Mouse (Mus musculus) liver, adult 2 months (tissue): ENCODE data around the gene Wfdc1. TPM values are rescaled to one million over a fixed set of nuclear protein-coding genes. Genes with fewer than 3 reads are reported as not detected.

Source experiments
- DNase-seq: peaks from one replicate; pipeline ENCODE4 v3.0.0-alpha.2; 2011; ENCODE audit warnings: low read depth, low spot score; ENCODE audit errors: extremely low read depth
- H3K27ac ChIP-seq: fragments of 200-500 bp; replicated peaks from 2 replicates; pipeline ENCODE4 v1.5.1; 2012; ENCODE audit warnings: low read depth, mild to moderate bottlenecking, control low read depth, inconsistent platforms, low read length; ENCODE audit not compliant: insufficient read depth
- H3K27me3 ChIP-seq: fragments of 200-500 bp; 2 replicates; pipeline ENCODE4 v1.6.1; 2012; ENCODE audit warnings: mild to moderate bottlenecking, moderate library complexity, low read length, inconsistent platforms; ENCODE audit not compliant: control insufficient read depth, insufficient read depth
- H3K36me3 ChIP-seq: fragments of 200-500 bp; 2 replicates; pipeline ENCODE4 v1.6.1; 2012; ENCODE audit warnings: low read length, inconsistent platforms; ENCODE audit not compliant: control insufficient read depth, insufficient read depth
- H3K4me1 ChIP-seq: fragments of 200-500 bp; 2 replicates; pipeline ENCODE4 v1.6.1; 2011; ENCODE audit warnings: low read length; ENCODE audit not compliant: control insufficient read depth, insufficient read depth
- H3K4me3 ChIP-seq: fragments of 200-500 bp; 2 replicates; pipeline ENCODE4 v1.5.1; 2011; ENCODE audit warnings: low read depth, mild to moderate bottlenecking, control low read depth, low read length, moderate library complexity; ENCODE audit not compliant: insufficient read depth
- H3K79me2 ChIP-seq: fragments of 200-500 bp; 2 replicates; pipeline ENCODE4 v1.6.1; 2012; ENCODE audit warnings: inconsistent platforms, mild to moderate bottlenecking, low read length, moderate library complexity; ENCODE audit not compliant: control insufficient read depth, insufficient read depth
- H3K9ac ChIP-seq: fragments of 200-500 bp; 2 replicates; pipeline ENCODE4 v1.6.1; 2012; ENCODE audit warnings: low read depth, mild to moderate bottlenecking, control low read depth, inconsistent platforms, low read length
- CTCF ChIP-seq: fragments of 200-500 bp; IDR thresholded peaks from 2 replicates; pipeline ENCODE4 v1.5.1; 2011; ENCODE audit warnings: low read depth, low read length, control low read depth
- POLR2A ChIP-seq: fragments of 200-500 bp; IDR thresholded peaks from 2 replicates; pipeline ENCODE4 v1.6.1; 2011; ENCODE audit warnings: low read length, control low read depth; ENCODE audit not compliant: insufficient read depth; ENCODE audit errors: extremely low read depth
- WGBS: fragments of 180-500 bp; shearing (Covaris S2); methylation state at CpG from one replicate; pipeline ENCODE4 v1.1.7; 2018; 5-methylcytosine and 5-hydroxymethylcytosine counted together
- polyA plus RNA-seq: library from polyadenylated mRNA; depleted of rRNA; stranded (reverse); fragments of >200 nt; gene quantifications from 2 replicates; pipeline ENCODE4 v1.2.3, GENCODE M21; 2012; rRNA removed
- total RNA-seq: library from RNA; depleted of rRNA; stranded (reverse); fragments of >200 nt; gene quantifications from 2 replicates; pipeline ENCODE4 v1.2.3, GENCODE M21; 2014; rRNA removed

The Wfdc1 gene
- total and polyA plus RNA-seq, 2 experiments: 6.6 to 11.8 TPM

- H3K4me1 ChIP-seq: no peaks in the 10 kb centered on the region
- no peak overlapping the region for H3K27ac ChIP-seq
- H3K4me3 ChIP-seq: no peak overlapping the region
- no peak for DNase-seq
- H3K36me3 ChIP-seq: no peaks in the 10 kb centered on the region
- H3K27me3 ChIP-seq: no peaks in the 10 kb centered on the region
- WGBS: 86% methylated on average over 8 of the region's 8 CpGs
- TF ChIP-seq CTCF: no peak
- no peak for TF ChIP-seq POLR2A
- H3K79me2 ChIP-seq: no peaks in the 10 kb centered on the region
- H3K9ac ChIP-seq: no peak overlapping the region
These were observed 62.3 kb downstream of the Wfdc1 start for GRCm38 (mm10) chr8:119728351-119728895.

DNA sequence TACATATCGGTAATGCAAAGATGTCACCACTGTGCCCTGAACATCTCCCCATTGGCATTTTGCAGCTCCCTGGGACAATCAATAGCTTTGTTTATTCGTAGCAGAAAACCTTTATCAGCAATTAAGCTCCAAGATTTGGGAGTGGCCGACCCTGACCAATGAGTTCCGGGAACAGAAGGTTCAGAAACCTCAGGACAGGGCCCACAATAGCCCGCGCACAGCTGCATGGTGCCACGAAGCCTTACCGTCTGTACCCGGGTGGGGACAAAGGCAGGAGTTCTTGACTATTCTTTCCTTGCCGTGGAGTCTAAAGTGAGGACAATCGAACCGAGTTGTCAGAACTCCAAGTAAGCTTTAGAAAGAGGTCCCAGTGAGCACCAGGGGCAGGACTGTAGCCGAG is 65.9 kb downstream of the Wfdc1 start:
- no peak overlapping the region for H3K4me3 ChIP-seq
- no peak overlapping the region for H3K27ac ChIP-seq
- H3K9ac ChIP-seq: no peak overlapping the region
- 71% methylated on average over 13 of the region's 13 CpGs for WGBS
- H3K27me3 ChIP-seq: no peaks in the 10 kb centered on the region
- TF ChIP-seq POLR2A (no peak), CTCF (no peak)
- no peak for DNase-seq
- H3K36me3 ChIP-seq: no peaks in the 10 kb centered on the region
- H3K79me2 ChIP-seq: no peaks in the 10 kb centered on the region
- H3K4me1 ChIP-seq: no peaks in the 10 kb centered on the region

- Histone ChIP-seq H3K79me2 (no peaks in the 10 kb centered on the region), H3K27me3 (no peaks in the 10 kb centered on the region), H3K9ac (no peak overlapping the region), H3K4me3 (no peak overlapping the region), H3K27ac (no peak overlapping the region), H3K4me1 (no peaks in the 10 kb centered on the region), H3K36me3 (no peaks in the 10 kb centered on the region)
- DNase-seq: no peak
- no peak for TF ChIP-seq POLR2A
- no peak for TF ChIP-seq CTCF
- 89% methylated on average over 10 of the region's 10 CpGs for WGBS
These were observed 70.3 kb downstream of the Wfdc1 start for GRCm38 (mm10) chr8:119736348-119736917.

- no peak for TF ChIP-seq POLR2A
- no peak for TF ChIP-seq CTCF
- H3K27me3 ChIP-seq: no peaks in the 10 kb centered on the region
- no peaks in the 10 kb centered on the region for H3K79me2 ChIP-seq
- no peaks in the 10 kb centered on the region for H3K36me3 ChIP-seq
- no peak overlapping the region for H3K27ac ChIP-seq
- DNase-seq: no peak
- no peak overlapping the region for H3K9ac ChIP-seq
- no peaks in the 10 kb centered on the region for H3K4me1 ChIP-seq
- no peak overlapping the region for H3K4me3 ChIP-seq
- 65% methylated on average over 11 of the region's 11 CpGs for WGBS
These were observed 71.1 kb downstream of the Wfdc1 start for GRCm38 (mm10) chr8:119737093-119737900.

Other genes starting within 250 kb of the Wfdc1 start
- gene Osgin1, start 232.2 kb upstream of the Wfdc1 start, total RNA-seq: 9.6 and 33.0 TPM in 2 replicates
- 211 and 649 TPM in 2 replicates for gene Osgin1, start 232.2 kb upstream of the Wfdc1 start, polyA plus RNA-seq
- 0.07 TPM in 1 of 2 replicates, not detected in the other for gene Necab2, start 219.6 kb upstream of the Wfdc1 start, total RNA-seq
- 0.11 TPM in 1 of 2 replicates, not detected in the other for gene Necab2, start 219.6 kb upstream of the Wfdc1 start, polyA plus RNA-seq
- gene Slc38a8, start 164.7 kb upstream of the Wfdc1 start, total RNA-seq: not detected in 2 replicates
- not detected in 2 replicates for gene Slc38a8, start 164.7 kb upstream of the Wfdc1 start, polyA plus RNA-seq
- 30.4 and 39.8 TPM in 2 replicates for gene Mbtps1, start 107.6 kb upstream of the Wfdc1 start, total RNA-seq
- gene Mbtps1, start 107.6 kb upstream of the Wfdc1 start, polyA plus RNA-seq: 30.1 and 31.9 TPM in 2 replicates
- gene Hsdl1, start 91.2 kb upstream of the Wfdc1 start, total RNA-seq: 7.8 and 8.6 TPM in 2 replicates
- gene Hsdl1, start 91.2 kb upstream of the Wfdc1 start, polyA plus RNA-seq: 6.1 and 7.8 TPM in 2 replicates
- not detected in 2 replicates for gene Dnaaf1, start 91.1 kb upstream of the Wfdc1 start, total RNA-seq
- not detected in 2 replicates for gene Dnaaf1, start 91.1 kb upstream of the Wfdc1 start, polyA plus RNA-seq
- gene Taf1c, start 61.1 kb upstream of the Wfdc1 start, total RNA-seq: 0.83 and 1.2 TPM in 2 replicates
- 2.7 and 3.6 TPM in 2 replicates for gene Taf1c, start 61.1 kb upstream of the Wfdc1 start, polyA plus RNA-seq
- gene Adad2, start 53.6 kb upstream of the Wfdc1 start, total RNA-seq: not detected in 2 replicates
- not detected in 2 replicates for gene Adad2, start 53.6 kb upstream of the Wfdc1 start, polyA plus RNA-seq
- gene Kcng4, start 30.7 kb upstream of the Wfdc1 start, total RNA-seq: under 0.01 TPM in 1 of 2 replicates, not detected in the other
- 0.04 TPM in 1 of 2 replicates, not detected in the other for gene Kcng4, start 30.7 kb upstream of the Wfdc1 start, polyA plus RNA-seq
- not detected in 2 replicates for gene Atp2c2, start 33.6 kb downstream of the Wfdc1 start, total RNA-seq
- 0.04 TPM in 1 of 2 replicates, not detected in the other for gene Atp2c2, start 33.6 kb downstream of the Wfdc1 start, polyA plus RNA-seq
- 7.0 and 8.9 TPM in 2 replicates for gene Tldc1, start 112.1 kb downstream of the Wfdc1 start, total RNA-seq
- 6.9 and 7.3 TPM in 2 replicates for gene Tldc1, start 112.1 kb downstream of the Wfdc1 start, polyA plus RNA-seq
- 12.4 and 18.6 TPM in 2 replicates for gene Cotl1, start 174.2 kb downstream of the Wfdc1 start, total RNA-seq
- gene Cotl1, start 174.2 kb downstream of the Wfdc1 start, polyA plus RNA-seq: 26.7 and 40.3 TPM in 2 replicates
- gene Klhl36, start 195.9 kb downstream of the Wfdc1 start, total RNA-seq: 5.2 and 7.0 TPM in 2 replicates
- 11.3 and 12.2 TPM in 2 replicates for gene Klhl36, start 195.9 kb downstream of the Wfdc1 start, polyA plus RNA-seq
- 42.6 and 50.1 TPM in 2 replicates for gene Usp10, start 244.0 kb downstream of the Wfdc1 start, total RNA-seq
- 82.3 and 94.1 TPM in 2 replicates for gene Usp10, start 244.0 kb downstream of the Wfdc1 start, polyA plus RNA-seq
- 6.4 and 8.3 TPM in 2 replicates for gene Gm20388, start 244.5 kb downstream of the Wfdc1 start, total RNA-seq
- gene Gm20388, start 244.5 kb downstream of the Wfdc1 start, polyA plus RNA-seq: 19.9 TPM in 2 replicates